Mouse (Mus musculus) bone marrow macrophage, adult 2 months (primary cell): Measurements from ENCODE around the gene Ctnnd2.

ENCODE experiments used
- CTCF ChIP-seq: IDR thresholded peaks from 2 replicates; pipeline ENCODE4 v1.5.1; 2012; ENCODE audit warnings: low read depth, mild to moderate bottlenecking, low read length, moderate library complexity
- POLR2A ChIP-seq: IDR thresholded peaks from 2 replicates; pipeline ENCODE4 v1.6.1; 2012; ENCODE audit warnings: mild to moderate bottlenecking, low read depth, low read length, borderline replicate concordance

- no peak for TF ChIP-seq CTCF
- no peak for TF ChIP-seq POLR2A
Measured at GRCm38 (mm10) chr15:30384386-30384785, 212.0 kb downstream of the Ctnnd2 start.
